Mouse (Mus musculus): ENCODE measurements around the gene Apoc1.

Apoc1 gene

DNA sequence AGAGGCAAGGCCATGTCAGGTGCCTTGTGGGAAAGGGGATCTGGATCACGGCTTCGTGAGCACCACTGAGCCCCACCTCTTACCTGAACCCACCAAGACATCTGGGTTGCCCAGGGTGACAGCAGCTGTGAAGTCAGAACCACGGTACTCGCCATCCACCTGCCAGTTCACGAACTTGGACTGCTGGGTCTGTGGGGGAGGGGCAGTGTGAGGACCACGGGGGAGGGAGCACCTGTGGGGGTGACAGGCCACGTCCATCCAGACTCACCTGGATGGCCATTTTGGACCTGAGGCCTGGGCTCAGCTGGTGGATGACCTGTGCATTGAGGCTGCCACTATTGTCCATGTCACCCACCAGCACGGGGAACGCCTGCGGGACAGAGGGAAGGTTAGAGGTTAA lies 18.2 kb upstream of the Apoc1 start:
- DNase-seq (ENCODE audit: extremely low read depth, low read depth, low spot score) = no peak

DNA sequence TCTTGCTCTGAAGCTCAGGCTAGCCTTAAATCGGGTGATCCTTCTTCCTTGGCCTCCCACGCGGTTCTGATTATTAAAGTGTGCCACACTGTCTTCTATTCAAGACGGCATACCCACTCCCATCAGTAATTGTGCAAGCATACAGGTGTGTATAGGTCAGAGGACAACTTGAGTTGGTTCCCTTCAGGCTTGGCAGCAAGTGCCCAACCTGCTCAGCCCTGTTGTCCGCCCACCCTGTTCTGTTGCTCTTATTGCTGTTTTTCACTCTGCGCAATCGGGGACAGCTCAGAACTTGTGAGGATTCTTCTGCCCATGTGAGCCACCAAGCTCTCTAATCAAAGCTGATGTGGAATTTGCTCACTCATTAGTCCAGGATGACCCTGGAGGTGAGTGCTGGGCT lies 12.8 kb upstream of the Apoc1 start:
- DNase-seq (ENCODE audit: extremely low read depth, low read depth, low spot score) = peak; percentile 99

DNA sequence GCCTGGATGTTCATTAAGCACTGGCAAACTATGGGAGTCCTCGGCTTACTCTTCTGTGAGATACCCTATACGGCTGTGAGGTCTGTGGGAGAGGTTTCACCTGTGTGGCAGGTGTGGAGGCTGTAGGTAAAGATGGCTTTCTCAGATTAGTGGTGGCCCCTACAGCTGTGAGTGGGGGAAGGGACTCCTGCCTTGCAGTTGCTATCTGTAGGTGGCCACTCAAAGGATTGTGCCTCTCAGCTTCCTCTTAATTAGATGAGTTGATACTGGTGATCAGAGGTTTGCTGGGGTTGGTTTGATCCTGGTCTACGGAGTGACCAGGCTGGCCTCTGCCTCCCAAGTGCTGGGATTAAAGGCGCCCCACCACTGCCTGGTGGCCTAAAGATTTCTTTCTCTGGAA lies 12.0 kb upstream of the Apoc1 start:
- DNase-seq (ENCODE audit: extremely low read depth, low read depth, low spot score) = no peak

DNA sequence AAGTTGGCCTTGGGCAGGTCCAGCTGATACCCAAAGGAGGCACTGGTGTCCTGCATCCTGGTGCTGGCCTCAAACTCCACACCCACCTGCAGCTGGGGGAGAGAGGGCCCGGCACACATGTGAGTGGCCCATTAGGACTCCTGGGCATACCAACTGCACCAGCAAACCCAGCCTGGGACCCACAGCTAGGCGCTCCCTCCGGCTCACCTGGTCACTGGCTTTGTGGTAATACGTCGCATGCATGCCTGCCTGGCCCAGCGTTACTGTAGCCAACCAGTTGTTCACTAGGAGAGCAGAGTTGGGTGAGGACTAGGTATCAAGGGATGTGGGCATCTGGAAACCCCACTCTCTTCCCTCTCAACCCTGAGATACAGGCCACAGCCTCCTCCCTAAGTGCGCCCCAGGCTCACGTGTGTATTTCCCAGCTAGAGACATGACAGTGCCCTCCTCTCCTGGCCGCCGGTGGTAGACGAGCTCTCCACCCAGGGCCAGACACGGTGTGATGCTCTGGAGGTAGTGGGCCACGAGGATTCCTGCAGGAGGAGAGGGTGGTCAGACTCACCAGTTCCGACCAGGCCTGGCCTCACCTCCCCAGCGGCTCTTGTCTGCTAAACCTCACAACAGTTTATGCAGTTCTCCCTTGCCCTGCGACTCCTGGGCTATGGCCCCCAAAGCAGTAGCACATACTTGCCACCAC lies 10.5 kb upstream of the Apoc1 start:
- DNase-seq (ENCODE audit: extremely low read depth, low read depth, low spot score) = no peak

DNA sequence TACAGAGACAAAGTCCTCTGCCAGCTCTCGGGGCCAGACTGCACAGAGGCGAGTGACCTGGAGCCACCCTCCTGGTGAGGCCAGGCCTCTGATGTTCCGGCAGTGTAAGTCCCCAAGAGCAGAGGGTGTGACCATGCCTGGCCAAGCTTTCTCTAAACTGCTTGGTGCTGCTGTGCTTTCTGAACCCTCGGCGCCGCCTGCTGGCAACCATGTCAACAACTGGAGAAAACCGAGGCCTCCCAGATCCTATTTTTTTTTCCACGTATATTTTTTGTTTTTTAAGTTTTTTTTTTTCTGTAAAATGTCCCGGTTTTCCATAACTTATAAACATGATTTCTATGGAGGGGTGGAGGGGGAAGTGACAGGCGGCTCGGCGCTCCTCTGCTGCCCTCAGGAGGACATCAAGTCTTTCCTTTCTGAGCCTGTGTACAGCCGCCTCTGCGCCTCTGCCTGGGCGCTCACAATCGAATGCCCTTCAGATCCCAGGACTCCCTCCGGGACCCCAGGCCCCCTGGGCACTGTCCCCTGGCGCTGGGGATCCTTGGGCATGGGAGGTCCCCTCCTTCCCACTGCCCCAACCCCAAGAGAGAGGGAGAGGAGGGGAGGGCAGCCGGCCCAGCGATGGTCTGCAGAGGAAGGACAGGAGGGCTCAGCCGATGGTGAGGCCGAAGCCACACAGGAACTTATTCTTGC lies 8.8 kb upstream of the Apoc1 start:
- no peak for DNase-seq (ENCODE audit: extremely low read depth, low read depth, low spot score)

DNA sequence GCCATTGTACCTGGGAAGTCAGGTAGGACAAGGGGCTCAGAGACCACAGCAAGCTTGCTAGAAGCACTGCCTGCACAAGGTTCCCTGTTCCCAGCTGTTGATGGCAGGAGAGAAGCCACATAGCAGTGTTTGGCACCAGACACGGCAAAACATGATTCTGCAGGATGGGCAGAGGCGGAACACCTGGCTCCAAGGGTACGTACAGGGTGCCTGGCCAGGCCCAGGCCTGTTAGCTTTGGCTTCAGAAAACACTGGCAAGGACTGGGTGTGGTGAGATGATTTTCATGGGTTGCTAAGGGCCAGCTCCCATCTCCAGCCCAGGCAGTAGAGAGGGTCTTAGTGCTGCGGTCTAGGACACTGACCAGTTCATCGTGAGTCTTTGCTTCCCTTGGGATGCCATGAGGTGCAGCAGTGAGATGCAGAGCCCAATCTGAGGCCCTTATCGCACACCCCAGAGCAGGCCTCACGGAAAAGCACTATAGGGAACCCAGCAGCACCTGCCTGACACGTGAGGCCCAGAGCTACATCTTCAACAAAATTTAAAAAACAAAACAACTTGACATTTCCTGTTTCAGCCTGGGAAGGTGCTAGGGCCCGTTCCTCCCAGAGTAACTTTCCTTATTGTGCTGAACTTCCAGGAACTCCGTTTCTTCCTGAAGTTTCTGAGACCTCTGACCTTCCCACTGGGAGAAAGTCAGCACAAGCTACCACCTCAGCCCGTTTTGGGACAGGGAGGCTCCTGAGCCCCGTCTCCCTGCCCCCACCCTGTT lies 8.0 kb upstream of the Apoc1 start:
- no peak for DNase-seq (ENCODE audit: extremely low read depth, low read depth, low spot score)

DNA sequence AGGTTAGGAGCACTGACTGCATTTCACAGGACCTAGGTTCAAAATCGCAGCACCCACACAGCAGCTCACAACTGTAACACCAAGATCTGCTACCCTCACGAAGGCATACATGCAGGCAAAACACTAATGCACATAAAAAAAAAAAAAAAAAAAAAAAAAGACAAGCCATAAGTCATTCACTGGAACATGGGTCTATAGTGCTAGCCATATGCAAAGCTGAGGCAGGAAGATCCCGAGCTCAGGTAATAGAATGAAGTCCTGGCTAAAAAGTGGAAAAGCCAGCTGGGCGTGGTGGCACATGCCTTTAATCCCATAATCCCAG lies 7.3 kb upstream of the Apoc1 start:
- DNase-seq (ENCODE audit: extremely low read depth, low read depth, low spot score) = no peak

DNA sequence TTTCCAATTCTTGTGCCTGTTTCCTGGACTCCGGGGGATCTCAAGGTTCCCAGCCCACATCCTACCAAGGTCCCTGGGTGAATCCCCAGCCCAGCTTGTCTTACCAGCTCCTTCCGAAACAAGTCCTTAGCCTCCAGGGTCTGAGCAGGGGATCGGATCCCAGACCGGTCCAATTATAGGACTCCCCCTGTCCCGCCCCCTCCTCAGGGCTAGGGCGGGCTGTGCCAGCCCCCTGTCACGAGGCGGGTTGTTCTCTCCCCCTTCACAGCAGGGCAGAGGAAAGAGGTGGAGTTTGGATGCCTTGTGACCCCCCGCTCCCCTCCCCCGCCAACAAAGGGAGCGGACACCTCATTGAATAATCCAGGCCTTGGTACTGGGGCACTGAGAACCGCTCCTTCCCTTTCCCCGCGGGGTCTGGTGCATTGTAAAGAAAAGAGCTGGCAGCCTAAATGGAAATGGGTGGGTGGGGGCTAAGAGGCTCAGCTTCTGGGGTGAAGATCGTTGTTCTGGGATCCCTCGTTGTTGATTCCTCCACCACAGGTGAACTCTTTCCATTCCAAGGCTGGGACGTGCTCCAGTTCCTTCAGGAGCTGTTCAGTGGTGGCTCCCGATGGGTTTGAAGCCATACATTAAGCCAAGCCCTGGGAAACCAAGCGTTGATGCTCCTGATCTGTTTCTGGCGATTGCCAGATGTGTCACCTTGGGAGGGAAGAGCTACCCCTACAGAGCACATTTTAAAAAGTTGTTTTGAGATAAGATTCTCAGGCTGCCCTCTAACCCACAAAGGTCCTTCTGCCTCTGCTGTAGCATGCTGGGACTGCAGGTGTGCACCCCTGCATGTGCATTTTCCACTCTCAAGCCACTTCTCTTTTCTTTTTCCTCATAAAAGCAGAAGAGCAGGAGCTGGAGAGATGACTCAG lies 6.7 kb upstream of the Apoc1 start, which contains the start of gene Apoe:
Gene Apoe, minus strand, starts transcription at position 282 of the 920 bp plus-strand sequence.
- DNase-seq (ENCODE audit: extremely low read depth, low read depth, low spot score) = no peak

DNA sequence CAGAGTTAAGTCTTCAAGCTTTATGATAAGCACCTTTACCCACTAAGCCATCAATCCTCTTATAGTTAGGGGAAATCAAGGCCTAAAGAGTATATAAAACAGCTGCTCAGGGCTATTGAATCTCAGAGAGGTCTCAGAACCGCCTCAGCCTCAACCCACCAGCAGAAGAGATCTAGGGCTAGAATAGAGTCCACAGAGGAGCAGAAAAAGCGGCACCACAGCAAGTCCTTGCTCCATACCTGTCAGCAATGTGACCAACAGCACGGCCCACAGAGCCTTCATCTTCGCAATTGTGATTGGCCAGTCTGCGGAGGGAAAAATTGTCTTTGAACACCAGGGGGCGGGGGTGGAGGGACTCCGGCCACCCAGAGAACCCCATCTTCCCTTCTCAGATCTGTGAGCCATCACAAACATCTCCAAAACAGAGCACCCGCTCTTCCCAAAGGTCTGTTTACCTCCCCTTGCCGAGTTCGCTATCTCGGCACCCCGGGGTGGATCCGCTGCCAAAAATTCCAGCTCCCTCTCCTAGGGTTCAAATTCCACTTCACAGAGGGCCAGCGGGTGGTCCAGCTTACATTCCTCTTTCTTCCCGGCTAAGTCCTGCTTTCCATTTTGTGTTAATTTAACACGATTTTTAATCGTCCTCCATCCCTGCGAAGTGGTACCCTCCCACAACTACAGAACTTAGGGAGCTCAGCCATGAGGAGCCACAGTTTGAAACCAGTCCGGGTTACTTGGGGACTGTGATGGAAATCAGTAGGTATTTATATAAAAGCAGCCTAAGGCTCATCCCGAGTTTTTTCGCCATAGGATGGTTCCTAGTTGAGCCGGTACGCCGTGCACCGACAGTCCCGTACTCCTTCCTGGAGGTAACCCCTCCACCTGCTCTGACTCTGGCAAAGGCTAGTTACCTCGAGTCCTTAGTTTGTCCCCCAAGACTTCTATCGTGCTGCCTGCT lies 5.8 kb upstream of the Apoc1 start:
- no peak for DNase-seq (ENCODE audit: extremely low read depth, low read depth, low spot score)

DNA sequence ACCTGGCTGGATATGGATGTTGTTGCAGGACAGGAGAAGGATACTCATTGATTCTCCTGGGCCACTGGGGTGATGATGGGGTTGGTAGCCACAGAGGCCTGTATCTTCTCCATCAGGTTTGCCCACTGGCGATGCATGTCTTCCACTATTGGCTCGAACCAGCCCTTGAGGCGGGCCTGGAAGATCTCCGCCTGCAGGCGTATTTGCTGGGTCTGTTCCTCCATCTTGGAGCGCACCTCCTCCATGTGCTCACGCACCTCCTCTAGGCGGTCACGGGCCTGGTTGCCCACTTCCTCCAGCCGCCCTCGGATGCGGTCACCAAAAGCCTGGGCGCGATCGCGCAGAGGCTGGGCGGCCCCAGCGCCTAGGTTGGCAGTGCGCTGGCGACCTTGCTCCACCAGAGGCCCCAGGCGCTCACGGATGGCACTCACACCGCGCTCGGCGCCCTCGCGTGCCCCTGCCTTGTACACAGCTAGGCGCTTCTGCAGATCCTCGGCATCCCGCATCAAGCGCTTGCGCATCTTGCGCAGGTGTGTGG lies 3.9 kb upstream of the Apoc1 start:
- no peak for DNase-seq (ENCODE audit: extremely low read depth, low read depth, low spot score)

DNA sequence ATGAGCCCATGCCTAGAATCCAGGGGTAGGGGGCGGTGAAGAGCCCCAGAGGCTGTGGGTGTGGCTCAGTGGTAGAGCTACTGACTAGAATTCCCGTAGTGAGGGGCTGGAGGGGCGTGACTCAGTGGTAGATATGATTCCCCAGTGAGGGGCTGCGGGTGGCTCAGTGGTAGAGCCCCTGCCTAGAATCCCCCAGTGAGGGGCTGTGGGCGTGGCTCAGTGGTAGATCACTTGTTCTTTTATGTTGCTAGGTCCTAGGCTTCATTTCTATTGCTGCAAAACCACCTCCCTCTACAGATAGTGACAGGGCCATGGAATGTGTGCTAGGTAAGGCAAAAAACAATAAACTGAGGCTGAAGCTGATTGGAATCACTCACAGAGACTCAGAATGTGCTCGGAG lies 3.4 kb upstream of the Apoc1 start:
- DNase-seq (ENCODE audit: extremely low read depth, low read depth, low spot score) = no peak

DNA sequence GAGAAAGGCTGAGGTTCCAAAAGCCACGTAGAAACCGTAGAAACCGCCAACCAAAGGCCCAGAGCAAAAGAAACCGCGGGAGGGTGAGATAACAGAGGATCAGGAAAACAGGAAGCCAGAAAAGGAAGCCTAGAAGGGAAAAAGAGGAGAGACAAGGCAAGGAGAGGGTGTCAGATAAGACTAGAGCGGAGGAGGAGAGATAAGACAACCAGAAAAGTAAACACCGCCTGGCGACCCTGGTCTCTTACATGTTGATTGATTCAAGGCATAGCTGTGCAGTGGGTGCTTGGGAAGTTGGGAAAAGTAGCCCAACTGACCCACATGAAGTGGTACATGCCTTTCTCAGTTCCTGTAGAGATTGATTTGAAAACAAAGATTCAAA lies 2.7 kb upstream of the Apoc1 start:
- no peak for DNase-seq (ENCODE audit: extremely low read depth, low read depth, low spot score)

DNA sequence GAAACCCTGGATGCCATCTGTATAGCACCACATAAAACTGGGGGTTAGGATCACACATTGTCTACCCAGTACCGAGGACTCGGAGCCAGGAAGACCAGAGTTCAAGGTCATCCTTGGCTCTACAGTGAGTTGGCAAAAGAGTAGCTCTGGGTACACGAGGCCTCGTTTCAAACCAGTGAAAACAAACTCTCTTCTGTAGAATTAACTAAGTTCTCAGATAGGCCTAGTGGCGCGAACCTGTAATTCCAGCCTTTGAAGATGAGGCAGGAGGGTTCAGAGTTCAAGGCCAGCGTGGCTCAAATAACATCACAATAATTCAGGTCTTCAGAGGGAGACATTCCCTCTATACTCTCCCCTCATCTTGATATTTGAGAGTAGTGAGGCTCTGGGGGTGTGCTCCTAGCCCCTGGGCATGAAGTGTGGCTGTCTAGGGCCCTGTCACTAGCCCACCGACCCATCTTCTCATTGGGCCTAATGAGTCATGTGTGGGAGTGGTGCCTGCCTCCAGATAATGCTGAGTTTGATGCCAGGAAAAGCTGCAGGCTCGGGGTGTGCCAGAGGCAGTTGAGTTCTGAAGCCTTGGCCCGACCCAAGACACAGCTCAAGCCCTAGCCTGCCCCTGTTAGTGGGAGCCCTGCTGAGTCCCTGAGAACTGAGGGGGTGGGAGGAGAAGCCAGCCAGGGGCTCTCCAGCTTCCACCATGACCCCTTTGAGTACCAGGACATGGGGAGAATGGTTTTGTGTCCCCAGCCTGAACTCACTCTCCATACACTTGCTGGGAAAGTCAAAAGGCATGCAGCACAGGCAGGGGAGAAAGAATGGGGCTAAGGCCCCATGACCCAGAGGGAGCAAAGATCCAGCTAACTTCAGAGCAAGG lies 2.1 kb upstream of the Apoc1 start:
- no peak for DNase-seq (ENCODE audit: extremely low read depth, low read depth, low spot score)

DNA sequence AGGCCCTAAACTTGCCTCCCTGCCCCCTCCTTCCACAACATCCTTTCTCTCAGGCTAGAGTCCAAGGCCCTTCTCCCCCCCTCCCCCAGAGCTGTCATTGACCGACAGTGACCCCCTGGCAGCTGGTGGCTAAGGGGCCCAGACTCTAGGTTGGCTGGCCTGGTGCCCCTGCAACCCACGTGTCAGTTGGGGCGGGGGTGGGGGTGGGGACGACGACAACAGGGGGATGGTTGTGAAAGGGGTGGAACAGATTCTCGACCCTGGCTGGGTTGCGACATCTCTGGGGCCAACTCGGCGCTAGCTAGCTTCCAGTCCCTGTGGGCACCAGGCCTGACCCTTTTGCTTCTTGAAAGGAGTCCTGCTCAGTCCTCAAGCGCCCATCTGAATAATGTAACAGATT lies 961 bp upstream of the Apoc1 start:
- no peak for DNase-seq (ENCODE audit: extremely low read depth, low read depth, low spot score)

DNA sequence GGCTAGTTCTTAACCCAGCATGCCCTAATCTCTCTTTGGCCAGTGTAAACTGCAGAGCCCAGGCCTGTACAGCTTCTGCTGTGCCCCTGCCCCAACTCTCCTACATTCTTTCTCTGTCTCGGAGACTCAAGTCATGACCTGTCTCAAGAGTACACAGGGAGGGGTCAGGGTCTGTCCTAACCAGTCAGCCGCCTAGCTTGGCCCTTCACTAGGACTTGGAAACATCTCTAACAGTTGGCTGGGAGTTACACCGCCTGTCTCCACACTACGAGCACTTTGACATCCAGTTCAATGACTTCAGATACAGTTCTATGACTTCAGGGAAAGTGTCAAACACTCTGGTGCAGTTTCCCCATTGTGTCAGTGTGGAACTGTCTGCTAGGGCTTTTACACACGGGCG lies 1.0 kb downstream of the Apoc1 start:
- DNase-seq (ENCODE audit: extremely low read depth, low read depth, low spot score) = no peak

DNA sequence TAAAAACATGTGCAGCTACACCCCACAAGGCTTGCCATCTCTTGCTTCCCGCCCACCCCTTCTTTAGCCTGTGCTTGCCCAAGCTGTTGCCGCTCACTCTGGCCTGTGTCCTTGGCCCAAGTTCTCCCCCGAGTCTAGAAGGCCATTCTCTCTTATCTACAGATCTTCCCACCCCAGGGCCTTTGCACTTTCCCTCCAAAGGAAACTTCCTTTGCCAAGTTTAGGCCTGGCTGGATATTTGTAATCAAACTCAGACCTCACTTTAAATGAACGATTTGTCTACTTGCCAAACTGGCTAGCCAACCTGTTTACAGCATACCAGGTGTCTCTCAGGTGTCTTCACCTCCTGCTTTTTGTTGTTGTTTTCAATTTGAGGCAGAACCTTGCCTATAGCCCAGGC lies 1.6 kb downstream of the Apoc1 start:
- DNase-seq (ENCODE audit: extremely low read depth, low read depth, low spot score) = peak; percentile 93

DNA sequence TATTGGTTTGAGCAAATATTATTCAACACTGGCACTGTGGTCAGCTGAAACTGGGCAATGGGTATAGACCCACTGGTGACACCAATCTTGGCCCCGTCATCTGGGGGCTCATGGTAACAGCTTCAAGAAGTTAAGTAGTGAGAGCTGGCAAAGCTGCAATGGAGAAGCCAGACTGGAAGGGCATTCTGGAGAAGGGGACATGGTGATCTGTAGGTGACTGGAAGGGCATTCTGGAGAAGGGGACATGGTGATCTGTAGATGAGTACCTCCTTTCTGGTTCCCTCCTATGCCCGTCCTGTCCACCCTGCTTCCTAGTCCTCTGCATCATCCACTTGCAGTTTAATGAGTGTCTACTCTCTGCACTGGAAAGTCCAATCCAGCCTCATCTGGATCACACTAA lies 3.8 kb downstream of the Apoc1 start:
- no peak for DNase-seq (ENCODE audit: extremely low read depth, low read depth, low spot score)

DNA sequence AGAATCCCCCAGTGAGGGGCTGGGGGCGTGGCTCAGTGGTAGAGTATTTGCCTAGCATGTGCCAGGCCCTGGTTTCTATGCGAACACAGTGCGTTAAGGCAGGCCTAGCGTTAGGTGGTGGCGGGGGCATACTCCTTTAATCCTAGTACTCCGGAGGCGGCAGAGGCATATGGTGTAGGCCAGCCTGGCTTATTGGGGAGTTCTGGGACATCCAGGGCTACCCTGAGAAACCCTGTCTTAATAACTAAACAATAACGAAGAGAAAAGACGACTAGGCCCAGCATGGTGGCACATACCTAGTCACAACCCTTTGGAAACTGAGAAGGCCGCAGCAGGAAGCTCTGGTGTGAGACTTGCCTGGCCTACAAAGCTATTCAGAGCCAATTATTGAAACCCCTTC lies 4.4 kb downstream of the Apoc1 start:
- no peak for DNase-seq (ENCODE audit: extremely low read depth, low read depth, low spot score)

Data from fat pad, adult 2 months (tissue).